ENCODE assay signal across 9 mouse cellular contexts in the genomic region with DNA sequence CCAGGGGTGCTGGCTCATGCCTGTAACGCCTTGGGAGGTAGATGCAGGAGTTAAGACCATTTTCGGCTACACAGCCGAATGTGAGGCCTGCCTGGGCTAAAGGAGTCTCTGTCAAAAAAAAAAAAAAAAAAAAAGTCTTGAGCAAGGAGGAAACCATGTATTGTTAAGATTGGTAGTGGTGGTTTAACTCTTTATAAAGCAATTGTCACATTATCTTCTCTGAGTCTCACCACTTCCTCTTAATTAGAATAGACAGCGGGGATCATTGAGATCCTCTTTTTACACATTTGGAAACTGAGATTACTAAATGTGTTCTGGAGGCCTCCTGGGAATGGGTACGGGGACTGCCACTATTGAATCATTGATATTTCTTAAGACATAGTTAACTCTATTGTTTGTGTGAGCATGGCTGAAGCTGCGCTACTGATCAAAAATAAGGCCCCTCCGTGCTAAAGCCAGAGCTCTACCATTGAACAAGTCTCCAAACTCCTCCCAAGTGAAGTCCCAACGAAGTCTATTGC. TPM values are rescaled to one million over a fixed set of nuclear protein-coding genes. Genes with fewer than 3 reads are reported as not detected.
DNase-seq lines count a peak whose midpoint lies in the region; ATAC-seq and TF ChIP-seq lines count a peak whose summit lies in the region.
"Had no signal": no experiment of that assay in that cellular context is flagged by ENCODE, and none has a peak within 500 bp of the region (broad histone marks: within the 10 kb centered on the region; RNA-seq: fewer than 3 reads in every experiment).

No protein-coding gene starts in this region.

- no peak for ATAC-seq in liver, postnatal 0 days

- H3K9ac ChIP-seq in liver, postnatal 0 days (replicated peaks), result no peak overlapping the region

- H3K4me1 ChIP-seq in liver, postnatal 0 days (ENCODE audit: insufficient read depth), result peaks cover 22% of the 10 kb centered on the region

- H3K27ac ChIP-seq in liver, postnatal 0 days (ENCODE audit: low read depth), result 0 out of 2 replicates have a peak overlapping the region, but pooled peaks have one; percentile 22

- no peak for TF ChIP-seq CTCF in liver, postnatal 0 days (IDR thresholded peaks at IDR 0.05; ENCODE audit: low read depth)

- no peak for TF ChIP-seq EP300 in liver, postnatal 0 days (IDR thresholded peaks at IDR 0.05; ENCODE audit: low read depth)

- H3K9me3 ChIP-seq in liver, postnatal 0 days (ENCODE audit: low read length), result no peaks in the 10 kb centered on the region

- WGBS in liver, postnatal 0 days (ENCODE audit: insufficient replicate concordance), result 40% methylated on average over 8 of the region's 8 CpGs

- H3K36me3 ChIP-seq in liver, postnatal 0 days (replicated peaks; ENCODE audit: insufficient read depth, low read length), result no peaks in the 10 kb centered on the region

- H3K4me3 ChIP-seq in liver, postnatal 0 days (ENCODE audit: low read depth, low read length), result no peak overlapping the region

- H3K27me3 ChIP-seq in liver, postnatal 0 days (ENCODE audit: insufficient read depth, low read length), result no peaks in the 10 kb centered on the region
- H3K27me3 ChIP-seq: Patski had no signal

- intact Hi-C loops in heart, postnatal 10 days (cut with DNase I), result loop anchor here (2.0 kb wide), 1 partner anchor 35 kb away; no protein-coding TSS in a partner anchor

- H3K4me2 ChIP-seq in liver, postnatal 0 days (ENCODE audit: low read depth, low read length), result no peak overlapping the region

- DNase-seq in heart, adult 11 months, result peak; percentile 87
- no peak for DNase-seq in heart, postnatal 10 days
- DNase-seq in 416B (ENCODE audit: low read depth), result peak; percentile 42
- DNase-seq in MEL-GATA-1-ER (ENCODE audit: extremely low read depth, low read depth), result peak; percentile 60
- no peak for DNase-seq in liver, postnatal 0 days
- no peak for DNase-seq in adrenal gland, postnatal 36 days
- DNase-seq in adrenal gland, postnatal 4 days (ENCODE audit: low spot score in 2 of 2), result no peak
- no peak for DNase-seq in gastrocnemius, adult 18-20 months (ENCODE audit: low spot score)

RNA-seq across cellular contexts. Expression of a gene that starts 0.8 kb away (rescaled TPM):
- total RNA-seq in heart, postnatal 10 days (2021), result 10 to 100 TPM; 89.0 to 90.0 TPM
- 44.6 and 55.4 TPM in 2 replicates for polyA plus RNA-seq in liver, postnatal 0 days (2015; fragmentation: Nextera tagmentation; extraction: Ambion mirVana)
- 100 to 1,000 TPM; 253 to 287 TPM for total RNA-seq in adrenal gland, postnatal 36 days (2021)
- total RNA-seq in adrenal gland, postnatal 4 days (2021), result 100 to 1,000 TPM; 194 to 213 TPM
- 10 to 100 TPM; 34.2 to 53.9 TPM for total RNA-seq in gastrocnemius, adult 18-20 months (2021)

Comparison
In these comparisons a context has a peak if more than half of its experiments do, and no peak if none do; other contexts are left out.
1. DNase-seq: peak in heart, adult 11 months (single experiment), 416B (single experiment) and MEL-GATA-1-ER (single experiment); none in heart, postnatal 10 days (0 of 2), liver, postnatal 0 days (single experiment), adrenal gland, postnatal 36 days (0 of 2), adrenal gland, postnatal 4 days (0 of 2) and gastrocnemius, adult 18-20 months (single experiment).